Mouse (Mus musculus) ovary, postnatal 36 days (tissue): ENCODE data around the gene Amotl2.
A peak's percentile ranks its signal among the peaks of the same experiment; 100 is the strongest.

ENCODE experiments used
- DNase-seq: peaks from one replicate; pipeline ENCODE4 v3.0.0; 2022; ENCODE audit warnings: low spot score, mixed read lengths

The Amotl2 gene

GRCm38 (mm10) chr9:102716481-102717163, at the start of gene Amotl2:
Amotl2 (plus strand) TSS chr9:102716672.
- no peak for DNase-seq

- no peak for DNase-seq
Observed at GRCm38 (mm10) chr9:102668115-102668514, 48.4 kb upstream of the Amotl2 start.

GRCm38 (mm10) chr9:102668906-102669305, 47.6 kb upstream of the Amotl2 start:
- no peak for DNase-seq

GRCm38 (mm10) chr9:102673381-102673780, 43.1 kb upstream of the Amotl2 start:
- DNase-seq = no peak

- no peak for DNase-seq
Observed at GRCm38 (mm10) chr9:102675922-102676321, 40.5 kb upstream of the Amotl2 start.

GRCm38 (mm10) chr9:102681470-102681869, 35.0 kb upstream of the Amotl2 start:
- no peak for DNase-seq

GRCm38 (mm10) chr9:102687943-102688342, 28.5 kb upstream of the Amotl2 start:
- no peak for DNase-seq

- no peak for DNase-seq
Observed at GRCm38 (mm10) chr9:102689406-102689939, 27.0 kb upstream of the Amotl2 start.

- DNase-seq = peak; percentile 52
Observed at GRCm38 (mm10) chr9:102689940-102690642, 26.4 kb upstream of the Amotl2 start.

GRCm38 (mm10) chr9:102690891-102691290, 25.6 kb upstream of the Amotl2 start:
- DNase-seq = peak; percentile 19

GRCm38 (mm10) chr9:102692564-102693475, 23.7 kb upstream of the Amotl2 start:
- DNase-seq = no peak

- no peak for DNase-seq
Observed at GRCm38 (mm10) chr9:102701042-102701441, 15.4 kb upstream of the Amotl2 start.

GRCm38 (mm10) chr9:102709504-102710135, 6.9 kb upstream of the Amotl2 start:
- DNase-seq = peak; percentile 13

- no peak for DNase-seq
Observed at GRCm38 (mm10) chr9:102710520-102710919, 6.0 kb upstream of the Amotl2 start.

- DNase-seq = peak; percentile 42
Observed at GRCm38 (mm10) chr9:102713797-102714196, 2.7 kb upstream of the Amotl2 start.

- no peak for DNase-seq
Observed at GRCm38 (mm10) chr9:102714893-102715505, 1.5 kb upstream of the Amotl2 start.

- DNase-seq = no peak
Observed at GRCm38 (mm10) chr9:102715506-102715900, 969 bp upstream of the Amotl2 start.

- peak; percentile 91 for DNase-seq
Observed at GRCm38 (mm10) chr9:102717164-102717885, 853 bp downstream of the Amotl2 start.

GRCm38 (mm10) chr9:102717886-102718643, 1.6 kb downstream of the Amotl2 start:
- DNase-seq = peak; percentile 73

- no peak for DNase-seq
Observed at GRCm38 (mm10) chr9:102718676-102719075, 2.2 kb downstream of the Amotl2 start.
